9 mouse cellular contexts compared by ENCODE assay signal in genomic region chr7:17007300-17007699, GRCm38 (mm10). TPM values are rescaled to one million over a fixed set of nuclear protein-coding genes. Genes with fewer than 3 reads are reported as not detected.
DNase-seq lines count a peak whose midpoint lies in the region; ATAC-seq and TF ChIP-seq lines count a peak whose summit lies in the region.
"Had no signal": no experiment of that assay in that cellular context is flagged by ENCODE, and none has a peak within 500 bp of the region (broad histone marks: within the 10 kb centered on the region; RNA-seq: fewer than 3 reads in every experiment).

No protein-coding gene starts in this region.

- ATAC-seq in intestine, embryonic 16.5 days, result peak; percentile 17
- no peak for ATAC-seq in intestine, embryonic 15.5 days
- ATAC-seq in granulocyte monocyte progenitor cell, adult 5-6 weeks (replicated peaks; ENCODE audit: poor library complexity, severe bottlenecking), result peak; percentile 60

- H3K9me3 ChIP-seq in intestine, embryonic 16.5 days (ENCODE audit: control insufficient read depth, low read length), result no peaks in the 10 kb centered on the region
- H3K9me3 ChIP-seq in intestine, embryonic 15.5 days, result no peaks in the 10 kb centered on the region
- no peaks in the 10 kb centered on the region for H3K9me3 ChIP-seq in ES-Bruce4 (replicated peaks; ENCODE audit: control insufficient read depth, insufficient read depth, low read length, poor library complexity, severe bottlenecking)
- H3K9me3 ChIP-seq: neural tube, embryonic 13.5 days had no signal

- H3K4me1 ChIP-seq in intestine, embryonic 16.5 days (ENCODE audit: control insufficient read depth, insufficient read depth, low read length), result peaks cover 23% of the 10 kb centered on the region
- peaks cover 11% of the 10 kb centered on the region; the same call in 1 of the 2 replicates for H3K4me1 ChIP-seq in intestine, embryonic 15.5 days (replicated peaks)
- H3K4me1 ChIP-seq in ES-Bruce4 (ENCODE audit: control insufficient read depth, insufficient read depth, low read length), result no peaks in the 10 kb centered on the region
- H3K4me1 ChIP-seq: neural tube, embryonic 13.5 days had no signal

- TF ChIP-seq POLR2A in ES-Bruce4 (IDR thresholded peaks at IDR 0.05; ENCODE audit: insufficient read depth, low read length), result no peak

- H3K27me3 ChIP-seq in intestine, embryonic 16.5 days (replicated peaks; ENCODE audit: control insufficient read depth, insufficient read depth, low read length), result no peaks in the 10 kb centered on the region
- no peaks in the 10 kb centered on the region for H3K27me3 ChIP-seq in intestine, embryonic 15.5 days (replicated peaks)
- H3K27me3 ChIP-seq in ES-Bruce4 (ENCODE audit: control insufficient read depth, insufficient read depth, low read length, poor library complexity, severe bottlenecking), result no peaks in the 10 kb centered on the region
- H3K27me3 ChIP-seq: neural tube, embryonic 13.5 days had no signal

- 77% methylated on average over 4 of the region's 4 CpGs for WGBS in intestine, embryonic 16.5 days
- WGBS in intestine, embryonic 15.5 days, result 80% methylated on average over 4 of the region's 4 CpGs

- H3K36me3 ChIP-seq in intestine, embryonic 16.5 days (ENCODE audit: control insufficient read depth, insufficient read depth, low read length), result peaks cover 31% of the 10 kb centered on the region
- peaks cover 53% of the 10 kb centered on the region for H3K36me3 ChIP-seq in intestine, embryonic 15.5 days
- peaks cover 55% of the 10 kb centered on the region for H3K36me3 ChIP-seq in ES-Bruce4 (ENCODE audit: control insufficient read depth, insufficient read depth, low read length, poor library complexity, severe bottlenecking)

- no peak overlapping the region for H3K4me2 ChIP-seq in intestine, embryonic 16.5 days (ENCODE audit: low read depth, low read length)
- H3K4me2 ChIP-seq in intestine, embryonic 15.5 days (replicated peaks), result no peak overlapping the region
- H3K4me2 ChIP-seq: neural tube, embryonic 13.5 days had no signal

- no peak for TF ChIP-seq EP300 in ES-Bruce4 (IDR thresholded peaks at IDR 0.05; ENCODE audit: insufficient read depth, low read depth, low read length)

- no peak overlapping the region for H3K9ac ChIP-seq in intestine, embryonic 16.5 days (ENCODE audit: low read depth, low read length)
- no peak overlapping the region for H3K9ac ChIP-seq in intestine, embryonic 15.5 days
- no peak overlapping the region for H3K9ac ChIP-seq in ES-Bruce4 (ENCODE audit: low read depth, poor library complexity, severe bottlenecking)
- H3K9ac ChIP-seq: neural tube, embryonic 13.5 days had no signal

- H3K4me3 ChIP-seq in intestine, embryonic 16.5 days (ENCODE audit: low read length), result no peak overlapping the region
- no peak overlapping the region for H3K4me3 ChIP-seq in intestine, embryonic 15.5 days (replicated peaks)
- no peak overlapping the region for H3K4me3 ChIP-seq in ES-Bruce4 (ENCODE audit: low read depth, low read length)
- H3K4me3 ChIP-seq: neural tube, embryonic 13.5 days had no signal

- TF ChIP-seq CTCF in ES-Bruce4 (IDR thresholded peaks at IDR 0.05; ENCODE audit: low read depth, low read length), result peak; percentile 55

- DNase-seq in retina, embryonic 14.5 days (ENCODE audit: low spot score), result peak; percentile 58
- no peak for DNase-seq in ovary, postnatal 10 days (ENCODE audit: low spot score)
- no peak for DNase-seq in urinary bladder, adult 2 months (ENCODE audit: low spot score)
- DNase-seq in layer of hippocampus, adult 8-10 months (ENCODE audit: low spot score in 2 of 2), result no peak

- peak overlapping the region; percentile 37; the same call in 1 of the 2 replicates for H3K27ac ChIP-seq in intestine, embryonic 16.5 days (ENCODE audit: low read length)
- no peak overlapping the region for H3K27ac ChIP-seq in intestine, embryonic 15.5 days
- H3K27ac ChIP-seq in ES-Bruce4 (ENCODE audit: insufficient read depth, low read length), result no peak overlapping the region
- H3K27ac ChIP-seq: neural tube, embryonic 13.5 days had no signal

RNA-seq across cellular contexts. Expression of gene Ccdc8, which starts 14.8 kb away (rescaled TPM):
- 32.6 and 35.6 TPM in 2 replicates for polyA plus RNA-seq in intestine, embryonic 16.5 days (2015; fragmentation: Nextera tagmentation; extraction: Ambion mirVana)
- polyA plus RNA-seq in intestine, embryonic 15.5 days (2015; fragmentation: Nextera tagmentation; extraction: Ambion mirVana), result 28.1 and 29.0 TPM in 2 replicates
- polyA plus RNA-seq in ES-Bruce4 (2011; ENCODE audit: insufficient read depth, insufficient read length, low read depth, missing spikeins), result 4.2 and 4.4 TPM in 2 replicates
- total RNA-seq in granulocyte monocyte progenitor cell, adult 5-6 weeks (2014; fragmentation: Nextera tagmentation), result 4.6 and 4.9 TPM in 2 replicates
- 4.8 and 6.5 TPM in 2 replicates for total RNA-seq in granulocyte monocyte progenitor cell, adult 5-6 weeks (2017)
- 9.5 and 9.6 TPM in 2 replicates for polyA plus RNA-seq in urinary bladder, adult 2 months (2012; rRNA removed)
- total RNA-seq in layer of hippocampus, adult 8-10 months (2022), result 1 to 10 TPM; 2.0 to 2.6 (median 2.3) TPM

RNA-seq across cellular contexts. Expression of gene Ppp5c, which starts 20.4 kb away (rescaled TPM):
- 83.7 and 88.3 TPM in 2 replicates for polyA plus RNA-seq in intestine, embryonic 16.5 days (2015; fragmentation: Nextera tagmentation; extraction: Ambion mirVana)
- polyA plus RNA-seq in intestine, embryonic 15.5 days (2015; fragmentation: Nextera tagmentation; extraction: Ambion mirVana), result 81.5 and 89.5 TPM in 2 replicates
- 106 and 107 TPM in 2 replicates for polyA plus RNA-seq in ES-Bruce4 (2011; ENCODE audit: insufficient read depth, insufficient read length, low read depth, missing spikeins)
- total RNA-seq in granulocyte monocyte progenitor cell, adult 5-6 weeks (2014; fragmentation: Nextera tagmentation), result 96.2 and 123 TPM in 2 replicates
- total RNA-seq in granulocyte monocyte progenitor cell, adult 5-6 weeks (2017), result 81.0 and 89.8 TPM in 2 replicates
- 104 and 116 TPM in 2 replicates for polyA plus RNA-seq in urinary bladder, adult 2 months (2012; rRNA removed)
- total RNA-seq in layer of hippocampus, adult 8-10 months (2022), result 100 to 1,000 TPM; 147 to 166 (median 151) TPM

RNA-seq across cellular contexts. Expression of gene Gm42372, which starts 24.4 kb away (rescaled TPM):
- polyA plus RNA-seq in intestine, embryonic 16.5 days (2015; fragmentation: Nextera tagmentation; extraction: Ambion mirVana), result 0.23 and 0.32 TPM in 2 replicates
- polyA plus RNA-seq in intestine, embryonic 15.5 days (2015; fragmentation: Nextera tagmentation; extraction: Ambion mirVana), result 0.28 and 0.44 TPM in 2 replicates
- 1.1 and 1.2 TPM in 2 replicates for polyA plus RNA-seq in ES-Bruce4 (2011; ENCODE audit: insufficient read depth, insufficient read length, low read depth, missing spikeins)
- 0.09 TPM in 1 of 2 replicates, not detected in the other for total RNA-seq in granulocyte monocyte progenitor cell, adult 5-6 weeks (2014; fragmentation: Nextera tagmentation)
- 0.04 TPM in 1 of 2 replicates, not detected in the other for total RNA-seq in granulocyte monocyte progenitor cell, adult 5-6 weeks (2017)
- polyA plus RNA-seq in urinary bladder, adult 2 months (2012; rRNA removed), result 0.06 TPM in 1 of 2 replicates, not detected in the other
- total RNA-seq in layer of hippocampus, adult 8-10 months (2022), result 10 to 100 TPM; 47.3 to 63.6 (median 51.9) TPM

RNA-seq across cellular contexts. Expression of gene Pnmal1, which starts 47.8 kb away (rescaled TPM):
- polyA plus RNA-seq in intestine, embryonic 16.5 days (2015; fragmentation: Nextera tagmentation; extraction: Ambion mirVana), result 2.7 and 2.9 TPM in 2 replicates
- 3.0 and 3.1 TPM in 2 replicates for polyA plus RNA-seq in intestine, embryonic 15.5 days (2015; fragmentation: Nextera tagmentation; extraction: Ambion mirVana)
- not detected in 2 replicates for polyA plus RNA-seq in ES-Bruce4 (2011; ENCODE audit: insufficient read depth, insufficient read length, low read depth, missing spikeins)
- not detected in 2 replicates for total RNA-seq in granulocyte monocyte progenitor cell, adult 5-6 weeks (2014; fragmentation: Nextera tagmentation)
- total RNA-seq in granulocyte monocyte progenitor cell, adult 5-6 weeks (2017), result not detected in 2 replicates
- 0.03 TPM in 2 replicates for polyA plus RNA-seq in urinary bladder, adult 2 months (2012; rRNA removed)
- total RNA-seq in layer of hippocampus, adult 8-10 months (2022), result 100 to 1,000 TPM in 2 of 4 experiments, 10 to 100 TPM in 2; 93.0 to 128 (median 106) TPM

RNA-seq across cellular contexts. Expression of gene Hif3a, which starts 54.9 kb away (rescaled TPM):
- polyA plus RNA-seq in intestine, embryonic 16.5 days (2015; fragmentation: Nextera tagmentation; extraction: Ambion mirVana), result 72.7 and 87.8 TPM in 2 replicates
- 66.7 and 71.4 TPM in 2 replicates for polyA plus RNA-seq in intestine, embryonic 15.5 days (2015; fragmentation: Nextera tagmentation; extraction: Ambion mirVana)
- polyA plus RNA-seq in ES-Bruce4 (2011; ENCODE audit: insufficient read depth, insufficient read length, low read depth, missing spikeins), result 11.9 and 14.0 TPM in 2 replicates
- total RNA-seq in granulocyte monocyte progenitor cell, adult 5-6 weeks (2014; fragmentation: Nextera tagmentation), result 0.04 and 1.1 TPM in 2 replicates
- 0.05 and 0.47 TPM in 2 replicates for total RNA-seq in granulocyte monocyte progenitor cell, adult 5-6 weeks (2017)
- 1.5 and 4.1 TPM in 2 replicates for polyA plus RNA-seq in urinary bladder, adult 2 months (2012; rRNA removed)
- 10 to 100 TPM in 2 of 4 experiments, 1 to 10 TPM in 2; 8.3 to 14.6 (median 11.2) TPM for total RNA-seq in layer of hippocampus, adult 8-10 months (2022)
